Mouse (Mus musculus): ENCODE results near the gene Olfr665.
"Not testable (repeated sequence)": the region's sequence is repeated elsewhere in the genome, so short reads cannot be mapped to it uniquely, and the experiment has no call there.

Olfr665 gene

DNA sequence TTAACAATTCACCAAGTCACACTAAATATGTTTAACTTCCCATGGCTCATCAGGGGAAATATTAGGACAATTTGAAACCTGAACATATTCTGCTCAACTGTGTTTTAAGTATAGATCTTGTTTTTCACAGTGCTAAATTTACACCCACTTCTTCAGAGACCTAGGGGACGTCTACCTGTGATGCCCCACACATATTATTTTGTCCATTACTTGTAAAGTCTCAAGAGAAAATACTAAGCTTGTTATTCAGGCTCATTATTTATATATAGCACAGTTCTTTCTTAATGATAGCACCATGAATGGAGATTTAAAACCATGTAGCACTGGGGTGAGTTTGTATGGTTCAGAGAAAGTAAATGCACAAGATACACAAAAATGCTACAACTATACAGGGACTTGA lies at the start of gene Olfr665:
Gene Olfr665, plus strand, starts transcription at position 301 of the 400 bp plus-strand sequence.
- no peak for DNase-seq (ENCODE audit: low spot score)

DNA sequence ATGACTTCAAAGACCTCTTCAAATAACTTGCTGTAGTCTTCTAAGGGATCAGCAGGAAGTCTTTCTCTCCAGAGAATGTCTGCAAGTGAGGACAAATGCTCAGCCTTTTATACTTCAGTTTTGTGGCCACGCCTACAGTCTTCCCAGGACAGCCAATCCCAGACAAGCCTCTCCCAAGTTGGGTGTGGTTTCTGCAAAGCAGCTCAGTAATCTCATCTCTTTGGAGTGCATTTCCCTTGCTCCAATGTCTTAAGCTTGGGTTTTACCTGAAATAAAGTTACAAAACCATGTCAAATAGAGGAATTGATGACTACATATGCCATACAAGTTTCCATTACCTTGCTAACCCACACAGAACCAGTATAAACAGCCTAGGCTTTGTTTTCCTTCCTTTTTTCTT lies 35.3 kb upstream of the Olfr665 start, which contains the start of gene Usp17lb:
Gene Usp17lb, minus strand, starts transcription at position 101 of the 400 bp plus-strand sequence.
- DNase-seq (ENCODE audit: low spot score): no peak

DNA sequence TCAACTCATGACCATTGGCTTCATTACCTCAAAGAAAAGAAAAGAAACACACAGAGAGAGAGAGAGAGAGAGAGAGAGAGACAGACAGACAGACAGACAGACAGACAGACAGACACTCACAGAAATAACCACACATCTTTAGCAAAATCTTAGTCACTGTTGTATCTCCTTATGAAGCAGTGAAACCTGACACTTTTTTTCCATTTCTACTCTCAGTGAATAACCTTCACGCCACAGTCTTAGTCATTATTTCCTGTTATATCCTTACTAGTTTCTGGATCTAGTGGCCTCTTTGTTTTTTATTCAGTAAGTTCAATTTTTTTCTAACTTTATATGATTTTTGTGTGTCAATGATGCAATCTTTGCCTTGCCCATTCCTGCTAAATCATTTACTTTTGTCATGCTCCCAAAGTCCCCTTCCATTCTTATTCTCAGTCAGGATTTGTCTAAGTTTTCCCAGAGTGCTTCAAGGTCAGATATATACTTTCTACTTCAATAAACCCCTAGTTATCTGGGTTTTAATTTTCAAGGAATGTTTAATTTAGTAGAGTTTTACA lies 34.0 kb upstream of the Olfr665 start:
- DNase-seq (ENCODE audit: low spot score): no peak

DNA sequence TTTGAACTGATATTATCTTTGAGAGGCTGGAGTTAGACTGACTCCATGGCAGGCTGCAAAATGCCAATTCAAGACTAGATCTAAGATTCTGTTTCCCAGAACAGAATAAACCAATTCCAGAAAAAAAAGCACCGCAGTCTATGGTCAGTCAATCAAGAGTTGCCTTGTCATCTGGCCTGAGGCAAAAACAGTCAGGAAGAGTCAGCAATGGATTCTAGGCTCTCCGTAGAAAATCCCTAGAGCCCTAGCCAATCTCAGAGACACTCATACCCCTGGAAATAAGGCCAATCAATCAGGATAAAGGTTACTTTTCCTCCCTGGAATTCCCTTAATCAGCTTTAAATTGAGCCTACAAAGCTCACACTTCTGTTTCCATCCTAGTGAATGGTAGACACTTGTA lies 26.3 kb upstream of the Olfr665 start:
- not testable (repeated sequence) for DNase-seq (ENCODE audit: low spot score)

DNA sequence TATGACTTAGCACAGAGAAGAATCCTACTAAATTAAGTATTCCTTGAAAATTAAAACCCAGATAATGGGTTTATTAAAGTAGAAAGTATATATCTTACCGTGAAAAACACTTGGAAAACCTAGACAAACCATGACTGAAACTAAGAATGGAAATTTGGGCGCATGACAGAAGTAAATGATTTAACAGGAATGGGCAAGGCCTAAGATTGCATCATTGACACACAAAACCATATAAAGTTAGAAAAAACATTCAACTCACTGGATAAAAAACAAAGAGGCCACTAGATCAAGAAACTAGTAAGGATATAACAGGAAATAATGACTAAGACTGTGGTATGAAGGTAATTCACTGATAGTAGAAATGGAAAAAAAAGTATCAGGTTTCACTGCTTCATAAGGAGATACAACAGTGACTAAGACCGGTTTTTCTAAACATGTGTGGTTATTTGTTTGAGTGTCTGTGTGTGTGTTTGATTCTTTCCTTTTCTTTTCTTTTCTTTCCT lies 22.5 kb upstream of the Olfr665 start:
- DNase-seq (ENCODE audit: low spot score): no peak

- DNase-seq (ENCODE audit: low spot score): not testable (repeated sequence)
These were observed 21.1 kb upstream of the Olfr665 start, which contains the start of gene Usp17la for GRCm38 (mm10) chr7:104856709-104857108. TSS of gene Usp17la (plus strand) at chr7:104857009.

- no peak for DNase-seq (ENCODE audit: low spot score)
These were observed 20.1 kb upstream of the Olfr665 start for GRCm38 (mm10) chr7:104857683-104858082.

DNA sequence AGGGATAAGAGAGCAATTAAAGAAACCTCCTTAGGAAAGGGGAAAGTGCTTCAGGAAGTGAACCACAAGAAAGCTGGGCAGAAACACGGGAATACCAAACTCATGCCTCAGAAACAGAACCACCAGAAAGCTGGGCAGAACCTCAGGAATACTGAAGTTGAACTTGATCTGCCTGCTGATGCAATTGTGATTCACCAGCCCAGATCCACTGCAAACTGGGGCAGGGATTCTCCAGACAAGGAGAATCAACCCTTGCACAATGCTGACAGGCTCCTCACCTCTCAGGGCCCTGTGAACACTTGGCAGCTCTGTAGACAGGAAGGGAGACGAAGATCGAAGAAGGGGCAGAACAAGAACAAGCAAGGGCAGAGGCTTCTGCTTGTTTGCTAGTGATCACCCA lies 16.4 kb upstream of the Olfr665 start:
- no peak for DNase-seq (ENCODE audit: low spot score)

DNA sequence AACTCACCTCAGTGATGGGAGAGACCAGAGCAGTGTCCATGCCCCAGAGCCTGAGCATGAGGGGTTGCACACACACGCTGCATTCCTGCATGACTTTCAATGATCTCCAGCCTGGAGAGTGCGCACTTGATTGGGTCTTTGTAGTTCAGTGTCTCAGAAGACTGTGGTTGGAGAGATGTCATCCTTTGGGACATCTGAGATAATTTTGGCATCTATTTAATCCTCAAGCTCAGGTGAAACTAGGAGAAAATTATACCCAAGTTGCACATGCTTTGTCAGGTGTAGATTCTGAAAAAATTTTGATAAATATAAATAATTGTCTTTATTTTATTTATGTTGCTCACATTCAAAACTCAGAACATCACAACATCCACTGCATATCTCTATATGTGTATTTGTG lies 18.0 kb downstream of the Olfr665 start, which contains the start of gene Olfr666:
Gene Olfr666, minus strand, starts transcription at position 101 of the 400 bp plus-strand sequence.
- DNase-seq (ENCODE audit: low spot score): no peak

- no peak for DNase-seq (ENCODE audit: low spot score)
These were observed 43.6 kb downstream of the Olfr665 start, which contains the start of gene Olfr667 for GRCm38 (mm10) chr7:104921382-104921781. TSS of gene Olfr667 (minus strand) at chr7:104921482.

DNA sequence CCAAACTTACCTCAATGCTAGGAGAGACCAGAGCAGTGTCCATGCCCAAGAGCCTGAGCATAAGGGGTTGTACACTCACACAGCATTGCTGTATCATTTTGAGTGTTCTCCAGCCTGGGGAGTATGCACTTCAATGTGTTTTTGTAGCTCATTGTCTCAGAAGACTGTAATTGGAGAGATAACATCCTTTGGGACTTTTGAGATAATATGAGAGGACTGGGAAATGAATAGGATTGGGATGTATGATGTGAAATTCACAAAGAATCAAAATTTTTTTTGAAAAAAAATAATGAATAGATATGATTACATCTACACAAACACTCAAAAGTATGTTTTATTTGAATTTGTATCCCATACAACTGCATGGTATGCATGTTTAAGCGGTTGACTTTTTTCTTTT lies 50.1 kb downstream of the Olfr665 start, which contains the start of gene Olfr668:
Gene Olfr668, minus strand, starts transcription at position 101 of the 400 bp plus-strand sequence.
- no peak for DNase-seq (ENCODE audit: low spot score)
